Mouse (Mus musculus) neural tube, embryonic 14.5 days (tissue): ENCODE measurements at regions not wholly inside any gene's neighbourhood (a gene's known extent, or its start where the extent isn't known, plus 50 kb on each side); places are given as distances from the start of the nearest gene placed in this dataset.

ENCODE experiments used
- ATAC-seq: fragments of 200-750 bp; cut with Nextera tagmentation; 2 replicates; pipeline ENCODE4 v1.8.0; 2017; ENCODE audit warnings: low read depth, mild to moderate bottlenecking, moderate TSS enrichment, moderate library complexity
- H3K27ac ChIP-seq: fragments of 300-500 bp; sonication (generic); 2 replicates; pipeline ENCODE4 v1.5.1; 2014; ENCODE audit warnings: low read depth, mild to moderate bottlenecking, control low read depth, low read length, moderate library complexity, mixed read lengths
- H3K27me3 ChIP-seq: fragments of 300-500 bp; sonication (generic); 2 replicates; pipeline ENCODE4 v1.6.1; 2014; ENCODE audit warnings: low read length; ENCODE audit not compliant: control insufficient read depth, insufficient read depth
- H3K36me3 ChIP-seq: fragments of 300-500 bp; sonication (generic); 2 replicates; pipeline ENCODE4 v1.6.1; 2014; ENCODE audit warnings: low read length, mixed read lengths; ENCODE audit not compliant: control insufficient read depth, insufficient read depth
- H3K4me1 ChIP-seq: fragments of 300-500 bp; sonication (generic); 2 replicates; pipeline ENCODE4 v1.6.1; 2014; ENCODE audit warnings: low read length; ENCODE audit not compliant: control insufficient read depth, insufficient read depth
- H3K4me2 ChIP-seq: fragments of 300-500 bp; sonication (generic); 2 replicates; pipeline ENCODE4 v1.6.1; 2014; ENCODE audit warnings: mild to moderate bottlenecking, low read depth, low read length, control low read depth
- H3K4me3 ChIP-seq: fragments of 300-500 bp; sonication (generic); 2 replicates; pipeline ENCODE4 v1.5.1; 2014; ENCODE audit warnings: low read depth, low read length, control low read depth, mixed read lengths
- H3K9ac ChIP-seq: fragments of 300-500 bp; sonication (generic); replicated peaks from 2 replicates; pipeline ENCODE4 v1.6.1; 2014; ENCODE audit warnings: low read depth, mild to moderate bottlenecking, control low read depth, low read length, mixed read lengths
- H3K9me3 ChIP-seq: fragments of 300-500 bp; sonication (generic); 2 replicates; pipeline ENCODE4 v1.6.1; 2016; ENCODE audit warnings: low read length; ENCODE audit not compliant: control insufficient read depth
- WGBS: fragments of 180-500 bp; shearing (Covaris S2); extraction: QIAGEN DNeasy Blood & Tissue Kit; methylation state at CpG from one replicate; pipeline ENCODE4 v1.1.7; 2014; 5-methylcytosine and 5-hydroxymethylcytosine counted together

DNA sequence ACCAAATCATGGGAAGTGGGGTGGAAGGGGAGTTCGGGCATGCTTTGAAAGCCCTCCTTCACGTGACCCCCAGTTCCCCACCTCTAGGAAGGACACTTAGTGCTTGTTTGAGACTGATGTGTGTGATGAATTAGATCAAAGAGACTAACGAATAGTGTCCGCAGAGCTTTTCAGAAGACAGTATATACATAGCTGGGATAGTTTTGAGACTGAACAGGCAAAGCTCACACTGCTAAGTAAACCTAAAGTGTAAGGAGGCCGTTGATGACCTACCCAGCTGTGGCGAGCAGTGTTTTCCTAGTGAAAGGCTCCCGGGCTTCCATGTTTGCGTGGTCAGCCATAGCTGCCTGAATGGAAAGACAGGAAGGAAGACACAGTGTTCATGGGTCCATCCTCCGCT, 288.3 kb upstream of the Zfp507 start:
- Histone ChIP-seq H3K4me3 (no peak overlapping the region), H3K27ac (no peak overlapping the region), H3K36me3 (no peaks in the 10 kb centered on the region), H3K4me1 (no peaks in the 10 kb centered on the region), H3K9ac (no peak overlapping the region), H3K4me2 (no peak overlapping the region), H3K27me3 (no peaks in the 10 kb centered on the region), H3K9me3 (no peaks in the 10 kb centered on the region)
- WGBS = 81% methylated on average over 9 of the region's 9 CpGs
- no peak for ATAC-seq

GRCm38 (mm10) chr7:36090291-36091123, 287.7 kb upstream of the Zfp507 start:
- Histone ChIP-seq H3K36me3 (no peaks in the 10 kb centered on the region), H3K27me3 (no peaks in the 10 kb centered on the region), H3K27ac (no peak overlapping the region), H3K4me3 (no peak overlapping the region), H3K9ac (no peak overlapping the region), H3K4me2 (no peak overlapping the region), H3K9me3 (no peaks in the 10 kb centered on the region), H3K4me1 (no peaks in the 10 kb centered on the region)
- no peak for ATAC-seq
- 71% methylated on average over 22 of the region's 22 CpGs for WGBS

GRCm38 (mm10) chr7:36087598-36087997, 284.8 kb upstream of the Zfp507 start:
- Histone ChIP-seq H3K27ac (no peak overlapping the region), H3K36me3 (no peaks in the 10 kb centered on the region), H3K4me3 (no peak overlapping the region), H3K9ac (no peak overlapping the region), H3K4me1 (no peaks in the 10 kb centered on the region), H3K9me3 (no peaks in the 10 kb centered on the region), H3K4me2 (no peak overlapping the region), H3K27me3 (no peaks in the 10 kb centered on the region)
- 88% methylated on average over 6 of the region's 6 CpGs for WGBS
- no peak for ATAC-seq

- Histone ChIP-seq H3K27me3 (no peaks in the 10 kb centered on the region), H3K9ac (no peak overlapping the region), H3K4me3 (no peak overlapping the region), H3K4me2 (no peak overlapping the region), H3K4me1 (peaks cover 9% of the 10 kb centered on the region), H3K27ac (no peak overlapping the region), H3K36me3 (no peaks in the 10 kb centered on the region), H3K9me3 (no peaks in the 10 kb centered on the region)
- ATAC-seq = no peak
- 83% methylated on average over 6 of the region's 6 CpGs for WGBS
Observed at GRCm38 (mm10) chr7:36078666-36079065, 275.9 kb upstream of the Zfp507 start.

- no peaks in the 10 kb centered on the region for H3K36me3 ChIP-seq
- 51% methylated on average over 11 of the region's 11 CpGs for WGBS
- no peaks in the 10 kb centered on the region for H3K9me3 ChIP-seq
- H3K4me1 ChIP-seq = peaks cover 13% of the 10 kb centered on the region
- H3K4me2 ChIP-seq = no peak overlapping the region
- H3K4me3 ChIP-seq = no peak overlapping the region
- no peak overlapping the region for H3K27ac ChIP-seq
- no peak for ATAC-seq
- no peaks in the 10 kb centered on the region for H3K27me3 ChIP-seq
- H3K9ac ChIP-seq = no peak overlapping the region
Observed at GRCm38 (mm10) chr7:36078089-36078654, 275.4 kb upstream of the Zfp507 start.

DNA sequence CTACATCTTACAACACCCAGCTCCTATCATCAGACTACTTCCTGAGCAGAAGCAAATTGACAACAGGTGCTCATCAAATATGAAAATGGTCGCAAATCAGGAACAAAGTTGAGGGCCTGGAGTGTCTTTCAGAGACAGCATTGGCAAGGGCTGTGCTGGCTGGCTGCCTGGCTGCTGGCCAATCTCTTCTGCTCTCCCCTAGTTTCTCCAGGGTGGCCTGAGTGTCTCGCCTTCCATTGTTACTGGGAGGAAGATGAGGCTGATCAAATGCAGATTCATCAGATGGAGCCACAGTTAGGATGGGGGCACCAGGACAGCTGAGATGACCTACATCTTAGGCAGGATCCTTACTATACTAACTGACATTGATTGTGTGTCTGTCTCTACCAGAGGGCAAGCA, 274.5 kb upstream of the Zfp507 start:
- H3K9me3 ChIP-seq = no peaks in the 10 kb centered on the region
- H3K9ac ChIP-seq = no peak overlapping the region
- no peaks in the 10 kb centered on the region for H3K36me3 ChIP-seq
- H3K27ac ChIP-seq = no peak overlapping the region
- 76% methylated on average over 2 of the region's 2 CpGs for WGBS
- no peaks in the 10 kb centered on the region for H3K27me3 ChIP-seq
- H3K4me1 ChIP-seq = peaks cover 17% of the 10 kb centered on the region
- no peak overlapping the region for H3K4me3 ChIP-seq
- no peak for ATAC-seq
- no peak overlapping the region for H3K4me2 ChIP-seq

- no peaks in the 10 kb centered on the region for H3K27me3 ChIP-seq
- H3K4me1 ChIP-seq = peaks cover 20% of the 10 kb centered on the region
- H3K36me3 ChIP-seq = no peaks in the 10 kb centered on the region
- ATAC-seq = peak; percentile 26; the same call in 1 of the 2 replicates
- H3K9ac ChIP-seq = 0 out of 2 replicates have a peak overlapping the region, but pooled peaks have one; percentile 32
- WGBS = 2% methylated on average over 11 of the region's 11 CpGs
- no peaks in the 10 kb centered on the region for H3K9me3 ChIP-seq
- H3K4me2 ChIP-seq = peak overlapping the region; percentile 23; the same call in 1 of the 2 replicates
- H3K27ac ChIP-seq = no peak overlapping the region
- no peak overlapping the region for H3K4me3 ChIP-seq
Observed at GRCm38 (mm10) chr7:36076021-36076441, 273.2 kb upstream of the Zfp507 start.

DNA sequence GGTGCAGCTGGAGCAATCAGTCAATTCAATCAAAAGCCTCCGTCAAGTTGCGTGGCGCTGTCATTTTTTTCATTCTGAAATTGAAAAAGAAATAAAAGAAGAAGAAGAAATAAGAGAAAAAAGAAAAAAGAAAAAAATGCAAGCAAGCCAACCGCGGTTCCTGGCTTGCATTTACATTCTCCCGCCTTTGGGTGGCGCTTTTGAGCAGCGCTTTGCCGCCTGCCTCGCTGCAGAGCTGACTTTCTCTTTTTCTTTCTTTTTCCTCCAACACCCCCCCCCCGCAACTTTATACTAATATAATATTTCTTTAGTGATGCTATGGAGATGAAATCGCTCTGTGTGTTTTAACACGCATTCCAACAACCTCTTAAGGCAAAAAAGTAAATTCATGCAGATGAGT, 269.0 kb upstream of the Zfp507 start:
- no peaks in the 10 kb centered on the region for H3K9me3 ChIP-seq
- H3K4me2 ChIP-seq = peak overlapping the region; percentile 30; the same call in 1 of the 2 replicates
- no peaks in the 10 kb centered on the region for H3K36me3 ChIP-seq
- no peak overlapping the region for H3K27ac ChIP-seq
- 9% methylated on average over 13 of the region's 13 CpGs for WGBS
- H3K4me3 ChIP-seq = no peak overlapping the region
- H3K9ac ChIP-seq = no peak overlapping the region
- no peak for ATAC-seq
- H3K4me1 ChIP-seq = peaks cover 20% of the 10 kb centered on the region
- H3K27me3 ChIP-seq = no peaks in the 10 kb centered on the region

DNA sequence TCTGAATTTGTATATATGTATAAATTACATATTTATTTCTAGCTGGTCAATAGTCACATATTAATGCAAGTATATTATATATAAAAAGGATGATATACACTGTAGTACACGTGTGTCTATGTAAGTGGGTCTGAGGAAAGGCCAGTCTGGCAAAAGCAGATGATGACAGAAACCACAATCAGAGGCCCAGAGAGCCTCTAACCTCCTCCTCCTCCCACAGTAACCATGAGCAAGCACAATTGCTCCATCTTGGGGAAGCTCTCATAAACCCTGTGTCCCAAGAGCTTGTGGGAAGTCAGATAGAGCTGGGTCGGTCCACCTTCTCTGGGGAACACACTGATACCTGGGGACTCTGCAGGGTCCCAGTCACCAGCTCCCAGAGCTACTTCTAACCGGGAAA, 263.9 kb upstream of the Zfp507 start:
- 72% methylated on average over 3 of the region's 3 CpGs for WGBS
- no peak for ATAC-seq
- H3K4me1 ChIP-seq = no peaks in the 10 kb centered on the region
- H3K27me3 ChIP-seq = no peaks in the 10 kb centered on the region
- H3K27ac ChIP-seq = no peak overlapping the region
- no peak overlapping the region for H3K9ac ChIP-seq
- H3K4me3 ChIP-seq = no peak overlapping the region
- no peaks in the 10 kb centered on the region for H3K9me3 ChIP-seq
- H3K4me2 ChIP-seq = no peak overlapping the region
- H3K36me3 ChIP-seq = no peaks in the 10 kb centered on the region
